Mouse (Mus musculus) liver, adult 2 months (tissue): ENCODE data around the gene Ube2n. TPM values are rescaled to one million over a fixed set of nuclear protein-coding genes. Genes with fewer than 3 reads are reported as not detected.

ENCODE experiments used
- DNase-seq: peaks from one replicate; pipeline ENCODE4 v3.0.0-alpha.2; 2011; ENCODE audit warnings: low read depth, low spot score; ENCODE audit errors: extremely low read depth
- H3K27ac ChIP-seq: fragments of 200-500 bp; replicated peaks from 2 replicates; pipeline ENCODE4 v1.5.1; 2012; ENCODE audit warnings: low read depth, mild to moderate bottlenecking, control low read depth, inconsistent platforms, low read length; ENCODE audit not compliant: insufficient read depth
- H3K27me3 ChIP-seq: fragments of 200-500 bp; 2 replicates; pipeline ENCODE4 v1.6.1; 2012; ENCODE audit warnings: mild to moderate bottlenecking, moderate library complexity, low read length, inconsistent platforms; ENCODE audit not compliant: control insufficient read depth, insufficient read depth
- H3K36me3 ChIP-seq: fragments of 200-500 bp; 2 replicates; pipeline ENCODE4 v1.6.1; 2012; ENCODE audit warnings: low read length, inconsistent platforms; ENCODE audit not compliant: control insufficient read depth, insufficient read depth
- H3K4me1 ChIP-seq: fragments of 200-500 bp; 2 replicates; pipeline ENCODE4 v1.6.1; 2011; ENCODE audit warnings: low read length; ENCODE audit not compliant: control insufficient read depth, insufficient read depth
- H3K4me3 ChIP-seq: fragments of 200-500 bp; 2 replicates; pipeline ENCODE4 v1.5.1; 2011; ENCODE audit warnings: low read depth, mild to moderate bottlenecking, control low read depth, low read length, moderate library complexity; ENCODE audit not compliant: insufficient read depth
- H3K79me2 ChIP-seq: fragments of 200-500 bp; 2 replicates; pipeline ENCODE4 v1.6.1; 2012; ENCODE audit warnings: inconsistent platforms, mild to moderate bottlenecking, low read length, moderate library complexity; ENCODE audit not compliant: control insufficient read depth, insufficient read depth
- H3K9ac ChIP-seq: fragments of 200-500 bp; 2 replicates; pipeline ENCODE4 v1.6.1; 2012; ENCODE audit warnings: low read depth, mild to moderate bottlenecking, control low read depth, inconsistent platforms, low read length
- CTCF ChIP-seq: fragments of 200-500 bp; IDR thresholded peaks from 2 replicates; pipeline ENCODE4 v1.5.1; 2011; ENCODE audit warnings: low read depth, low read length, control low read depth
- POLR2A ChIP-seq: fragments of 200-500 bp; IDR thresholded peaks from 2 replicates; pipeline ENCODE4 v1.6.1; 2011; ENCODE audit warnings: low read length, control low read depth; ENCODE audit not compliant: insufficient read depth; ENCODE audit errors: extremely low read depth
- WGBS: fragments of 180-500 bp; shearing (Covaris S2); methylation state at CpG from one replicate; pipeline ENCODE4 v1.1.7; 2018; 5-methylcytosine and 5-hydroxymethylcytosine counted together
- polyA plus RNA-seq: library from polyadenylated mRNA; depleted of rRNA; stranded (reverse); fragments of >200 nt; gene quantifications from 2 replicates; pipeline ENCODE4 v1.2.3, GENCODE M21; 2012
- total RNA-seq: library from RNA; depleted of rRNA; stranded (reverse); fragments of >200 nt; gene quantifications from 2 replicates; pipeline ENCODE4 v1.2.3, GENCODE M21; 2014

Ube2n gene
- total and polyA plus RNA-seq, 2 experiments, result 19.2 to 29.6 TPM

GRCm38 (mm10) chr10:95567550-95567949, 52.6 kb downstream of the Ube2n start:
- 92% methylated on average over 5 of the region's 5 CpGs for WGBS
- Histone ChIP-seq H3K4me3 (no peak overlapping the region), H3K4me1 (peaks cover 4% of the 10 kb centered on the region), H3K36me3 (no peaks in the 10 kb centered on the region), H3K27ac (no peak overlapping the region), H3K79me2 (peaks cover 7% of the 10 kb centered on the region; the same call in 1 of the 2 replicates), H3K27me3 (no peaks in the 10 kb centered on the region), H3K9ac (no peak overlapping the region)
- TF ChIP-seq CTCF, result no peak
- no peak for TF ChIP-seq POLR2A
- DNase-seq, result no peak

- TF ChIP-seq POLR2A (no peak), CTCF (no peak)
- no peak overlapping the region for H3K27ac ChIP-seq
- H3K9ac ChIP-seq, result no peak overlapping the region
- 94% methylated on average over 6 of the region's 6 CpGs for WGBS
- H3K36me3 ChIP-seq, result no peaks in the 10 kb centered on the region
- H3K4me1 ChIP-seq, result peaks cover 4% of the 10 kb centered on the region
- no peak for DNase-seq
- no peak overlapping the region for H3K4me3 ChIP-seq
- H3K27me3 ChIP-seq, result no peaks in the 10 kb centered on the region
- H3K79me2 ChIP-seq, result peaks cover 7% of the 10 kb centered on the region; the same call in 1 of the 2 replicates
These were observed 53.1 kb downstream of the Ube2n start for GRCm38 (mm10) chr10:95568016-95568415.

- H3K9ac ChIP-seq, result no peak overlapping the region
- 66% methylated on average over 2 of the region's 2 CpGs for WGBS
- H3K27ac ChIP-seq, result no peak overlapping the region
- no peaks in the 10 kb centered on the region for H3K27me3 ChIP-seq
- H3K4me3 ChIP-seq, result no peak overlapping the region
- no peaks in the 10 kb centered on the region for H3K36me3 ChIP-seq
- DNase-seq, result no peak
- TF ChIP-seq POLR2A (no peak), CTCF (no peak)
- peaks cover 3% of the 10 kb centered on the region for H3K4me1 ChIP-seq
- no peaks in the 10 kb centered on the region for H3K79me2 ChIP-seq
These were observed 54.5 kb downstream of the Ube2n start for GRCm38 (mm10) chr10:95569441-95569840.

- no peak for TF ChIP-seq POLR2A
- no peak for TF ChIP-seq CTCF
- Histone ChIP-seq H3K4me3 (no peak overlapping the region), H3K27ac (no peak overlapping the region), H3K9ac (no peak overlapping the region), H3K36me3 (no peaks in the 10 kb centered on the region), H3K27me3 (no peaks in the 10 kb centered on the region), H3K4me1 (peaks cover 5% of the 10 kb centered on the region), H3K79me2 (no peaks in the 10 kb centered on the region)
- 82% methylated on average over 4 of the region's 4 CpGs for WGBS
- DNase-seq, result no peak
These were observed 60.0 kb downstream of the Ube2n start for GRCm38 (mm10) chr10:95574994-95575393.

GRCm38 (mm10) chr10:95575839-95576380, 61.0 kb downstream of the Ube2n start:
- no peak overlapping the region for H3K4me3 ChIP-seq
- DNase-seq, result no peak
- H3K4me1 ChIP-seq, result peaks cover 5% of the 10 kb centered on the region
- no peaks in the 10 kb centered on the region for H3K36me3 ChIP-seq
- no peak overlapping the region for H3K27ac ChIP-seq
- no peaks in the 10 kb centered on the region for H3K27me3 ChIP-seq
- no peaks in the 10 kb centered on the region for H3K79me2 ChIP-seq
- no peak overlapping the region for H3K9ac ChIP-seq
- no peak for TF ChIP-seq POLR2A
- TF ChIP-seq CTCF, result no peak
- WGBS, result 74% methylated on average over 10 of the region's 10 CpGs

- H3K79me2 ChIP-seq, result no peaks in the 10 kb centered on the region
- no peaks in the 10 kb centered on the region for H3K27me3 ChIP-seq
- H3K27ac ChIP-seq, result no peak overlapping the region
- no peak overlapping the region for H3K9ac ChIP-seq
- no peak overlapping the region for H3K4me3 ChIP-seq
- WGBS, result 67% methylated on average over 14 of the region's 14 CpGs
- H3K4me1 ChIP-seq, result peaks cover 5% of the 10 kb centered on the region
- DNase-seq, result no peak
- no peaks in the 10 kb centered on the region for H3K36me3 ChIP-seq
- TF ChIP-seq CTCF, result no peak
- no peak for TF ChIP-seq POLR2A
These were observed 62.1 kb downstream of the Ube2n start for GRCm38 (mm10) chr10:95576876-95577566.
